Mouse (Mus musculus): ENCODE measurements around the gene Rasd2. TPM values are rescaled to one million over a fixed set of nuclear protein-coding genes. Genes with fewer than 3 reads are reported as not detected.
A peak's percentile ranks its signal among the peaks of the same experiment; 100 is the strongest.

The Rasd2 gene
- 10 to 100 TPM; 40.0 to 45.0 TPM for total RNA-seq (2021)
- long read RNA-seq, experiment 1, partial matches to known transcripts = 0 of 5 reads
- long read RNA-seq, experiment 1, other reads (novel, unspliced or antisense) = 1 of 5 reads
- long read RNA-seq, experiment 2, transcript Rasd2-202 (3 exons, 2,810 nt) = major isoform, 5 of 9 reads
- long read RNA-seq, experiment 2, partial matches to known transcripts = 0 of 9 reads
- long read RNA-seq, experiment 2, other reads (novel, unspliced or antisense) = 4 of 9 reads

- no peak for DNase-seq (ENCODE audit: low spot score in 2 of 2)
These were observed at the start of gene Rasd2 for GRCm38 (mm10) chr8:75213686-75214085. Gene Rasd2 (plus strand): TSS chr8:75213944.

GRCm38 (mm10) chr8:75169363-75169762 lies 44.4 kb upstream of the Rasd2 start:
- peak; percentile 24 to 26 for DNase-seq (ENCODE audit: low spot score in 2 of 2)

GRCm38 (mm10) chr8:75172009-75172685 lies 41.6 kb upstream of the Rasd2 start:
- no peak for DNase-seq (ENCODE audit: low spot score in 2 of 2)

DNA sequence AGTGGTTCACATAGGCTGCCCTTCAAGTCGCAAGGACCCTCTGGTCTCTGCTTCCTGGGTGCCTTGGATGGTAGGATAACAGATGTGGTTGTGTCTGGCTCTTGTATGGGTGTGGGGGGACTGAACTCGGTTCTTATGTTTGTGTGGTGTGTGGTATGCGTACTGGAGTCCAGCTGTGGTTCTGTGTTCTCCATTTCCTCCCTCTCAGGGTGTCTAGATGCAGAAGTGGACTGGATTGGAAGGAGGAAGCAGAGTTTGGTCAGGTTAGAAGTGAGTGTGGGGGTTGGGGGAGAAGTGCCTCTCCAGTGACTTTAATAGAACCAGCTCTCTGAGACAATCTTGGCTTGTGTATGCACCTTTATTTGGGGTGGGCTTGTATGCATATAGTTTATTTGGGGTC lies 20.7 kb upstream of the Rasd2 start:
- no peak for DNase-seq (ENCODE audit: low spot score in 2 of 2)

DNA sequence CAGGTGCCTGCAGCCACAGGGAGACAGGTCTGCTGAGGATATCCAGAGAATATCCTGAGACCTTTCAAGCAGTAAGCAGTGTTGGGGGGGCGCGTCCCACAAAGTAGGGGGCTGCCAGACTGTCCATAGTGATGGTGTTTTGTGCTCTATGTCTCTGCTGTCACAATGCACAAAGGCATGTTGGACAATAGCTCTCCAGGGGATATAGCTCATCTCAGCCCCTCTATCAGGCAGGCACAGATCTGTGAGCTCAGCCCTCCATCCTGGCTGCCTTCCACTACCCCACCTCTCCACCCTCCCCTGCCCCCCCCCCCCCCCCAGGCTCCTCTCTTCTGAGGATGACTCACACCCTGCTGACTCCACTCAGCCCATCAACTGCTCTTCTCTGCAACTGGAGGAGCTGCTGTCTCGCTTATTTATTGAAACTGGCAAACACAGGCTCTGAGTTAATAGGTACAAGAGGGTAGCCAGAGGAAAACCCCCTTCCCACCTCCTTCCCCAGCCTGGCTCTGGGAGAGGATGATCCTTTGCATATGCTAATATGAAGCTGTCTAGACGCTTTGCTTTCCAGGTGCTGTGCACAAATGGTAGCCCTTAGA lies 19.2 kb upstream of the Rasd2 start:
- no peak for DNase-seq (ENCODE audit: low spot score in 2 of 2)

- DNase-seq (ENCODE audit: low spot score in 2 of 2) = no peak
These were observed 16.6 kb upstream of the Rasd2 start for GRCm38 (mm10) chr8:75197170-75197569.

- DNase-seq (ENCODE audit: low spot score in 2 of 2) = no peak
These were observed 15.9 kb upstream of the Rasd2 start for GRCm38 (mm10) chr8:75197862-75198261.

DNA sequence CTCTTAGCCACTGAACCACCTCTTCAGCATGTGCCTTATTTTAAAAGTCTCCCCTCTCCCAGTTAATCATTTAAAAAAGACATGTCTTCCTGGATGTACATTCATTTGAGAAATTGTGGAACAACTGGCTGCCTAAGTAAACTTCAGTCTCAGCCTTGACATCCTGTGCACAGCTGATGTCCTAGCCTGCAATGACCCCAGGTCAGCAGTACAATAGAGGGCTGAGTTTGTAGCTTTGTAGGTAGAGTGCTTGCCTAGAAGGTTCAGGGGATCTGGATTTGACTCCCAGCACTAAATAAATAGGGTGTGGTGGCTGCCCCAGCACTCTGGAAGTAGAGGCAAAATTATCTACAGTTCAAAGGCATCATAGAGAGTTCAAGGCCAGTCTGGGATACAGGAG lies 15.4 kb upstream of the Rasd2 start:
- no peak for DNase-seq (ENCODE audit: low spot score in 2 of 2)

GRCm38 (mm10) chr8:75198988-75199765 lies 14.6 kb upstream of the Rasd2 start:
- peak in 1 of 2 experiments; percentile 51 for DNase-seq (ENCODE audit: low spot score in 2 of 2)

DNA sequence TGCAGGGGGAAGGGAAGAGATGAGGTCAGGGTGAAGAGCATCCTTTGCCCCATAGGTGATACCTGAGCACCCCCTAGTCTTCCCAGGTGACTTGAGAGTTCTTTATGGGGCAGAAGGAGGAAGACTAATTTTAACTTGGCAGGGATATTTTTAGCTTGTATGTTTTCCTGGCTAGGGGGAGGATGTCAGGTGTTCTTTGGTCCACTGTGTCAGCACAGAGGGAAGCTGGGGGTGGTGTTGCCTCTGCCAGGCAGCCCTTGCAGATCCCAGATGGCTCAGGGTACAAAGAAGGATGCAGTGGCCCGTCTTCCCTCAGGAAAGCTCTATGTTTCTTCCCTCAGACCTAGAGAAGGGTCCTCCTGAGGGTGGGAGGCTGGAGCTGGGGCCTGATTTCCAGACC lies 13.8 kb upstream of the Rasd2 start:
- DNase-seq (ENCODE audit: low spot score in 2 of 2) = no peak

DNA sequence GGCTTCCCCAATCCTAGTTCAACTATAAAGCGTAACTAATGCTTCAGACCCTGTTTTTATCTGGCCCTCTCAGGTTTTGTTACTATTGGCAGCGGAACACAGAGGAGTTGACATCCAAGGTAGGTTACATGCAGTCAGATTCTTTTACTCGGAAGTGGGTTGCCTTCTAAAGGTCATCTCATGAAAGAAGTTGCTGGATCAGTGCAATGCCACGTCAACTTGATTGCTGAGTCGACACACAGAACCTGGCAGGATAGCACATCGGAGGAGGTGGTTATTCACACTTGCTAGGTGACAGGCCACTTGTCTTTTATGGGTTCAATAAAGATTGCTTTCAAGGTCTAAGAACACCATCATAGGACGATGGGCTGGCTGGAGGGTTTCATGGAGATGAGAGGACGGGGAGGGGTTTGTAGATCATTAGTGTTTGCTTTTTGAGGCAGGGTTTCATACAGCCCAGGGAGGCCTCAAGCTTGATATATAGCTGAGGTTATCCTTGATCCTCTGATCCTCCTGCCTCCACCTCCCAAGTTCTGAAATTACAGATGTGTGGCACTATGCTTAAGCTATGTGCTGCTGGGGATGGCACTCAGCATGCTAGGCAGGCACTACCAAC lies 11.6 kb upstream of the Rasd2 start:
- DNase-seq (ENCODE audit: low spot score in 2 of 2) = no peak

- no peak for DNase-seq (ENCODE audit: low spot score in 2 of 2)
These were observed 10.8 kb upstream of the Rasd2 start for GRCm38 (mm10) chr8:75202913-75203312.

GRCm38 (mm10) chr8:75203420-75203819 lies 10.3 kb upstream of the Rasd2 start:
- DNase-seq (ENCODE audit: low spot score in 2 of 2) = no peak

GRCm38 (mm10) chr8:75204190-75204868 lies 9.4 kb upstream of the Rasd2 start:
- DNase-seq (ENCODE audit: low spot score in 2 of 2) = peak in 1 of 2 experiments; percentile 69

GRCm38 (mm10) chr8:75211461-75211860 lies 2.3 kb upstream of the Rasd2 start:
- peak in 1 of 2 experiments; percentile 41 for DNase-seq (ENCODE audit: low spot score in 2 of 2)

DNA sequence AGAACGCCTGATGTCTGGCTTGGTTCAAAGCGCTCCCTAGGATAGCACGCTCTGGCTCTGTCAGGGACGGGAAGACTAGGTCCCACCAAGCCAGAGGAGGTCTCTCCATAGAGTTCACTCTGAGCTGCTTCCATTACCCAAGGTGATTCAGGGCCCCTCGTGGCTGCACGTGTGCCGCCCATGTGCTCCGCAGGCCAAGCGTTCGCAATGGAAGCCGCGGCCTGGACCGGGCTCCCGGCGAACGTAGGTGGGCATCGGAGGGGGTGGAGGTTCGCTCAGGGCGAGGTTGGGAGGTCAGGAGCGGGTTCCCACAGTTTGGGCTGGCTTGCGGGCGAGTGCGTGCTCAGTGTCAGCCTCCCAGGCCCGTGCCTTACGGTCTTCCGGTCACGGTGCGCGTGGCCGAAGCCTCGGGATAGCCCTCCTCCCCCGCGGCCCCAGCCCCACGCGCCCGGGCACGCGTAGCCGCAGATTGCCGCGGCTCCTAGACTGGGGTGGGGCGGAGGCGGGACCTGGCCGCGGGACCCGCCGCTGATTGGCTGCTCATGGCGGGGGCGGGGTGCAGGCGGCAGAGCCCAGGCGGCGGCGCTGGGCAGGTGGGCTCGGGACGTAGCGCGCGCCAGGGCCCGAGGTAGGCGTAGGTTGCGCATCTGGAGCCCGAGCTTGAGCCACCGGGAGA lies 975 bp upstream of the Rasd2 start:
- peak; percentile 80 to 82 for DNase-seq (ENCODE audit: low spot score in 2 of 2)

GRCm38 (mm10) chr8:75213307-75213651 lies 465 bp upstream of the Rasd2 start:
- DNase-seq (ENCODE audit: low spot score in 2 of 2) = no peak

- peak in 1 of 2 experiments; percentile 62 for DNase-seq (ENCODE audit: low spot score in 2 of 2)
These were observed 1.3 kb downstream of the Rasd2 start for GRCm38 (mm10) chr8:75215046-75215445.

- DNase-seq (ENCODE audit: low spot score in 2 of 2) = no peak
These were observed 2.2 kb downstream of the Rasd2 start for GRCm38 (mm10) chr8:75215931-75216330.

GRCm38 (mm10) chr8:75216886-75217285 lies 3.1 kb downstream of the Rasd2 start:
- no peak for DNase-seq (ENCODE audit: low spot score in 2 of 2)

All from layer of hippocampus, postnatal 14 days (tissue).